Comparison of ENCODE assay signal across 17 mouse cellular contexts in the genomic region with DNA sequence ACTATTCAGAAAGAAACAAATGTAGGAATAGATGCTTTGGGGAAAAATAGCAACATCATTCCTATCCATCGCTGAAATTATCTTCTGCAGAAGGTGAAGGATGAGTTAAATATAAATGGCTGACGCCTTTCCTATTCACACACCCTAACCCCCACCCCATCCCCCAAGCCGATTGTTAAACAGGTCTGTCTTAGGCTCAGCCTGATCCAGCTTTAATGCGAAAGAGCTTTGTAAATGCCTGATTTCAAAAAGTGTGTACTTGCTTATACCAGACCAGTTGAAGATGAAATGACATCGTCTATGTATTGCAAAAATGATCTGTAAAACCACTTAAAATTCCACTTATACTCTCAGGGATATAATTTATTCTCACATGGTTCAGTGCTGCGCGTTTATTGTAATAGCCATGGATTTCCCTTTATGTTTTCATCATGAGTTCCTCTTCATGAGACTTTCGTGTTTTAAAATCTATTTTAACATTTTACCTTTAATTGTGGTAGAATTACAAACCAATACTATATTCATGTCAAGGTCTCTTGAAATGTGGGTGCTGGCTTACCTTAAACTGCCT. TPM values are rescaled to one million over a fixed set of nuclear protein-coding genes. Genes with fewer than 3 reads are reported as not detected.
DNase-seq lines count a peak whose midpoint lies in the region; ATAC-seq and TF ChIP-seq lines count a peak whose summit lies in the region.
"Had no signal": no experiment of that assay in that cellular context is flagged by ENCODE, and none has a peak within 500 bp of the region (broad histone marks: within the 10 kb centered on the region; RNA-seq: fewer than 3 reads in every experiment).

No protein-coding gene starts in this region.

- no peaks in the 10 kb centered on the region for H3K36me3 ChIP-seq in hindbrain, embryonic 11.5 days (ENCODE audit: control insufficient read depth, insufficient read depth, low read length)
- no peaks in the 10 kb centered on the region for H3K36me3 ChIP-seq in hindbrain, embryonic 13.5 days
- H3K36me3 ChIP-seq in forebrain, embryonic 10.5 days (replicated peaks): no peaks in the 10 kb centered on the region
- H3K36me3 ChIP-seq in hindbrain, postnatal 0 days (ENCODE audit: insufficient read depth, low read length): no peaks in the 10 kb centered on the region
- no peaks in the 10 kb centered on the region for H3K36me3 ChIP-seq in liver, embryonic 11.5 days (ENCODE audit: control insufficient read depth, insufficient read depth, low read length)
- H3K36me3 ChIP-seq: embryonic facial prominence, embryonic 15.5 days; heart, embryonic 13.5 days; liver, embryonic 13.5 days had no signal

- peak; percentile 33 for DNase-seq in hindbrain, embryonic 11.5 days (ENCODE audit: low spot score)
- DNase-seq in forebrain, embryonic 10.5 days (ENCODE audit: extremely low spot score, low spot score): no peak
- DNase-seq in hindbrain, postnatal 0 days (ENCODE audit: low spot score): no peak
- DNase-seq in retina, adult 2 months (ENCODE audit: low read depth, low spot score): peak; percentile 30
- no peak for DNase-seq in liver, embryonic 11.5 days (ENCODE audit: low spot score)
- no peak for DNase-seq in urinary bladder, postnatal 4 days (ENCODE audit: low spot score in 2 of 2)
- no peak for DNase-seq in lung, postnatal 36 days
- DNase-seq: heart, postnatal 4 days; kidney, adult 2 months; kidney, postnatal 4 days; liver, embryonic 13.5 days; right cerebral cortex, postnatal 14 days; thymus, postnatal 36 days had no signal

- H3K9me3 ChIP-seq in hindbrain, embryonic 11.5 days (ENCODE audit: control insufficient read depth, low read length): no peaks in the 10 kb centered on the region
- no peaks in the 10 kb centered on the region for H3K9me3 ChIP-seq in hindbrain, embryonic 13.5 days
- no peaks in the 10 kb centered on the region for H3K9me3 ChIP-seq in forebrain, embryonic 10.5 days
- H3K9me3 ChIP-seq in hindbrain, postnatal 0 days (ENCODE audit: low read length): no peaks in the 10 kb centered on the region
- H3K9me3 ChIP-seq in liver, embryonic 11.5 days (ENCODE audit: control insufficient read depth, low read length): no peaks in the 10 kb centered on the region
- H3K9me3 ChIP-seq: embryonic facial prominence, embryonic 15.5 days; heart, embryonic 13.5 days; liver, embryonic 13.5 days had no signal

- WGBS in hindbrain, embryonic 11.5 days: 55% methylated on average over 8 of the region's 8 CpGs
- WGBS in hindbrain, embryonic 13.5 days: 46% methylated on average over 8 of the region's 8 CpGs
- 48% methylated on average over 8 of the region's 8 CpGs for WGBS in forebrain, embryonic 10.5 days
- 49% methylated on average over 8 of the region's 8 CpGs for WGBS in hindbrain, postnatal 0 days
- 66% methylated on average over 8 of the region's 8 CpGs for WGBS in liver, embryonic 11.5 days

- no peak overlapping the region for H3K27ac ChIP-seq in hindbrain, embryonic 11.5 days (ENCODE audit: low read depth, low read length)
- H3K27ac ChIP-seq in hindbrain, embryonic 13.5 days: no peak overlapping the region
- H3K27ac ChIP-seq in forebrain, embryonic 10.5 days: 0 out of 2 replicates have a peak overlapping the region, but pooled peaks have one; percentile 13
- H3K27ac ChIP-seq in hindbrain, postnatal 0 days: no peak overlapping the region
- H3K27ac ChIP-seq in liver, embryonic 11.5 days (ENCODE audit: low read depth, low read length): no peak overlapping the region
- H3K27ac ChIP-seq: embryonic facial prominence, embryonic 15.5 days; heart, embryonic 13.5 days; liver, embryonic 13.5 days had no signal

- no peak overlapping the region for H3K4me2 ChIP-seq in hindbrain, embryonic 11.5 days (replicated peaks; ENCODE audit: low read depth, low read length)
- H3K4me2 ChIP-seq in hindbrain, embryonic 13.5 days: no peak overlapping the region
- no peak overlapping the region for H3K4me2 ChIP-seq in hindbrain, postnatal 0 days (ENCODE audit: low read depth, low read length)
- H3K4me2 ChIP-seq in liver, embryonic 11.5 days: no peak overlapping the region
- H3K4me2 ChIP-seq: embryonic facial prominence, embryonic 15.5 days; heart, embryonic 13.5 days; liver, embryonic 13.5 days had no signal

- no peaks in the 10 kb centered on the region for H3K4me1 ChIP-seq in hindbrain, embryonic 11.5 days (replicated peaks; ENCODE audit: control insufficient read depth, insufficient read depth, low read length)
- H3K4me1 ChIP-seq in hindbrain, embryonic 13.5 days (replicated peaks): 0 out of 2 replicates have a peak, but pooled peaks cover 2% of the 10 kb centered on the region
- peaks cover 28% of the 10 kb centered on the region for H3K4me1 ChIP-seq in forebrain, embryonic 10.5 days
- no peaks in the 10 kb centered on the region for H3K4me1 ChIP-seq in hindbrain, postnatal 0 days (ENCODE audit: insufficient read depth, low read length)
- H3K4me1 ChIP-seq in liver, embryonic 11.5 days (replicated peaks; ENCODE audit: control insufficient read depth, insufficient read depth, low read length): no peaks in the 10 kb centered on the region
- H3K4me1 ChIP-seq: embryonic facial prominence, embryonic 15.5 days; heart, embryonic 13.5 days; liver, embryonic 13.5 days had no signal

- no peak overlapping the region for H3K9ac ChIP-seq in hindbrain, embryonic 11.5 days (ENCODE audit: low read depth, low read length)
- H3K9ac ChIP-seq in hindbrain, embryonic 13.5 days: no peak overlapping the region
- no peak overlapping the region for H3K9ac ChIP-seq in hindbrain, postnatal 0 days (replicated peaks; ENCODE audit: low read length)
- H3K9ac ChIP-seq in liver, embryonic 11.5 days (ENCODE audit: low read depth, low read length): no peak overlapping the region
- H3K9ac ChIP-seq: embryonic facial prominence, embryonic 15.5 days; heart, embryonic 13.5 days; liver, embryonic 13.5 days had no signal

- peak; percentile 75 for ATAC-seq in hindbrain, embryonic 11.5 days (ENCODE audit: low FRiP score)
- ATAC-seq in hindbrain, embryonic 13.5 days (ENCODE audit: low FRiP score): no peak
- ATAC-seq in hindbrain, postnatal 0 days: peak; percentile 53; the same call in 1 of the 2 replicates
- ATAC-seq in liver, embryonic 11.5 days (replicated peaks; ENCODE audit: low FRiP score): no peak
- ATAC-seq: lung, postnatal 0 days had no signal

- no peak for TF ChIP-seq CTCF in hindbrain, postnatal 0 days (IDR thresholded peaks at IDR 0.05; ENCODE audit: low read depth)

- no peaks in the 10 kb centered on the region for H3K27me3 ChIP-seq in hindbrain, embryonic 11.5 days (ENCODE audit: control insufficient read depth, insufficient read depth, low read length)
- H3K27me3 ChIP-seq in hindbrain, embryonic 13.5 days: no peaks in the 10 kb centered on the region
- no peaks in the 10 kb centered on the region for H3K27me3 ChIP-seq in forebrain, embryonic 10.5 days (ENCODE audit: poor library complexity, severe bottlenecking)
- H3K27me3 ChIP-seq in hindbrain, postnatal 0 days (ENCODE audit: insufficient read depth, low read length): no peaks in the 10 kb centered on the region
- H3K27me3 ChIP-seq in liver, embryonic 11.5 days (replicated peaks; ENCODE audit: control insufficient read depth, insufficient read depth, low read length): no peaks in the 10 kb centered on the region
- H3K27me3 ChIP-seq: embryonic facial prominence, embryonic 15.5 days; heart, embryonic 13.5 days; liver, embryonic 13.5 days had no signal

- H3K4me3 ChIP-seq in hindbrain, embryonic 11.5 days (ENCODE audit: low read depth, low read length): no peak overlapping the region
- H3K4me3 ChIP-seq in hindbrain, embryonic 13.5 days: no peak overlapping the region
- no peak overlapping the region for H3K4me3 ChIP-seq in forebrain, embryonic 10.5 days
- no peak overlapping the region for H3K4me3 ChIP-seq in hindbrain, postnatal 0 days (ENCODE audit: low read length)
- no peak overlapping the region for H3K4me3 ChIP-seq in liver, embryonic 11.5 days (ENCODE audit: low read depth, low read length)
- H3K4me3 ChIP-seq: embryonic facial prominence, embryonic 15.5 days; heart, embryonic 13.5 days; liver, embryonic 13.5 days had no signal

RNA-seq across cellular contexts. Expression of a gene that starts 25.0 kb away (rescaled TPM):
- 8.7 and 10.4 TPM in 2 replicates for polyA plus RNA-seq in hindbrain, embryonic 11.5 days (2014; fragmentation: Nextera tagmentation; extraction: Ambion mirVana)
- polyA plus RNA-seq in hindbrain, embryonic 13.5 days (2015; fragmentation: Nextera tagmentation; extraction: Ambion mirVana): 22.1 and 24.0 TPM in 2 replicates
- polyA plus RNA-seq in forebrain, embryonic 10.5 days (2016; fragmentation: Nextera tagmentation; extraction: Ambion mirVana): 3.7 and 4.5 TPM in 2 replicates
- total RNA-seq in hindbrain, postnatal 0 days (2014; rRNA removed): 43.4 and 48.7 TPM in 2 replicates
- 12.1 and 14.9 TPM in 2 replicates for polyA plus RNA-seq in hindbrain, postnatal 0 days (2015; fragmentation: Nextera tagmentation; extraction: Ambion mirVana)
- 1.2 and 1.3 TPM in 2 replicates for polyA plus RNA-seq in liver, embryonic 11.5 days (2014; fragmentation: Nextera tagmentation; extraction: Ambion mirVana)

Comparison
In these comparisons a context has a peak if more than half of its experiments do, and no peak if none do; other contexts are left out.
1. ATAC-seq: peak in hindbrain, embryonic 11.5 days (single experiment) and hindbrain, postnatal 0 days (single experiment); none in hindbrain, embryonic 13.5 days (single experiment) and liver, embryonic 11.5 days (single experiment).
2. DNase-seq: peak in hindbrain, embryonic 11.5 days (single experiment) and retina, adult 2 months (single experiment); none in forebrain, embryonic 10.5 days (single experiment), hindbrain, postnatal 0 days (single experiment), liver, embryonic 11.5 days (single experiment), urinary bladder, postnatal 4 days (0 of 2) and lung, postnatal 36 days (single experiment).